Mouse (Mus musculus): ENCODE measurements around the gene Hbb-bs.
"Not testable (repeated sequence)": the region's sequence is repeated elsewhere in the genome, so short reads cannot be mapped to it uniquely, and the experiment has no call there.

Gene Hbb-bs

GRCm38 (mm10) chr7:103811223-103811845, 16.6 kb downstream of the Hbb-bs start:
- no peak for DNase-seq (ENCODE audit: low read depth, low spot score)

DNA sequence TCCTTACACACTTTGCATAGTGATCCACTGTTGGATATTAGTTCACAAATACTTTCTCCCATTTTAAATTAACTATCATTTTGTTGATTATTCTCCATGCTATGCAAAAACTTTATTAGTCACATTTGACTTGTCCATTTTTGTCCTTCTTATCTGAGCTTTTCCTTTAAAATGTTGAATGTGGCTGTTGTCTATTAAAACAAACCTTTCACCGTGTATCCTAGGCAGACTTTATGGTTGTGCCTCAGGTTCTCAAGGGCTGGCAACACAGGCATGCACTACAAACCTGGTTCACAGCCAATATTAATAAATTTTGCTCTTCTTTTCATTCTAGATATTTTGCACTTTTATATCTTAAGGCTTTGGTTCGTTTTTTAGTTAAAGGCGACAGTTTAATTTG, 17.1 kb downstream of the Hbb-bs start:
- no peak for DNase-seq (ENCODE audit: low read depth, low spot score)

DNA sequence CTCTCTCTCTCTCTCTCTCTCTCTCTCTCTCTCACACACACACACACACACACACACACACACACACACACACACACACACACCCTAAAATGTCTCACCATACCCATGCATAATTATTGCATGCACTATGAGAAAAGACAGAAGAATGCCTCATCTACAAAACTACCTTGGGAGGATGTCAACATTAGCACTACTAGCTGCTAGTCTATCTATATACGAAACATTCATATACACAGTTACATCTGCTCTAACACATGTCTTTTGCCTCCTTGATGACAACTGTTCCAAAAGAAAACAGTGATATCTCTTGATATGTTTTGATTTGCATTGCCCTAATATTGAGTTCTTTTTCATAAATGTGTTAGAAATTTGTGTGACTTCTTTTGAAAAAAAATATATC, 17.6 kb downstream of the Hbb-bs start:
- DNase-seq (ENCODE audit: low read depth, low spot score): no peak

GRCm38 (mm10) chr7:103809801-103810155, 18.1 kb downstream of the Hbb-bs start:
- no peak for DNase-seq (ENCODE audit: low read depth, low spot score)

- no peak for DNase-seq (ENCODE audit: low read depth, low spot score)
These were observed 18.7 kb downstream of the Hbb-bs start for GRCm38 (mm10) chr7:103808971-103809800.

DNA sequence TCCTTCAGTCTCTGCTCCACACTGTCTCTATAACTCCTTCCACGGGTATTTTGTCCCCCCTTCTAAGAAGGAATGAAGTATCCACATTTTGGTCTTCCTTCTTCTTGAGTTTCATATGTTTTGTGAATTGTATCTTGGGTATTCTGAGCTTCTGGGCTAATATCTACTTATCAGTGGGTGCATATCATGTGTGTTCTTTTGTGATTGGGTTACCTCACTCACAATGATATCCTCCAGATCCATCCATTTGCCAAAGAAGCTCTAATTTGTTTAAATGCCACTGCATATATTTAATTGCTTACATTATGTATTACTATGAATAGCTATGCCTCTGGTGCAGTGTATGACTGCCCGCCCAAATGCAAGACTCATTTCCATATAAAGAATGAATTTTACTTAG, 19.8 kb downstream of the Hbb-bs start:
- DNase-seq (ENCODE audit: low read depth, low spot score): not testable (repeated sequence)

GRCm38 (mm10) chr7:103806856-103807255, 21.0 kb downstream of the Hbb-bs start:
- DNase-seq (ENCODE audit: low read depth, low spot score): no peak

DNA sequence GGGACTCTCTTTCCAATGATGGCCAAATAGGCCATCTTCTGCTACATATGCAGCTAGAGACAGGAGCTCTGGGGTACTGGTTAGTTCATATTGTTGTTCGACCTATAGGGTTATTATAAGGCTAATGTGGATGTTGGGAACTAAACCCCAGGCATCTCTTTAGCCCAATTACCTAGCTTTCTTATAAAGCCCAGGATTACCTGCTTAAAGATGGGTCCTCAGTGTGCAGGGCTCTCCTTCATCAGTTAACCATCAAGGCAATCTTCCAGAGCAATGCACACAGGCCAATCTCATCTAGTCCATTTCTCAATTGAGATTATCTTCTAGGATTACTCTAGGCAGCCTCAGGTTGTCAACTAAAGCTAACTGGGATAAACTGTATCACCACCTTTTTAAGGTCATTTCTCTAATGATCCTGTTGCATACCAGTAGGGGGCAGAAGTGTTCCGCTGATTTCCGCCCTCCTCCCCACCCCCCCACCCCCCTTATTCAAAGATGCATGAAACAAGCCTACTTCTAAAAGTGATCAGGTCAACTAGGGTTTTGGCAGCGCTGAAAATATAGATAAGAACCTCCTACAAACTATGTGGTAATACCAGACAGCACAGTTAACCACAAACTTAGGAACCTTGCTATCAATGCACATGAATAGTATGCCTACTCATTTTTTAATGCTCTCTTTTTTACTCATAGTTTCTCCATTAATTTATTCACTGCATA, 35.1 kb downstream of the Hbb-bs start:
- DNase-seq (ENCODE audit: low read depth, low spot score): no peak

DNA sequence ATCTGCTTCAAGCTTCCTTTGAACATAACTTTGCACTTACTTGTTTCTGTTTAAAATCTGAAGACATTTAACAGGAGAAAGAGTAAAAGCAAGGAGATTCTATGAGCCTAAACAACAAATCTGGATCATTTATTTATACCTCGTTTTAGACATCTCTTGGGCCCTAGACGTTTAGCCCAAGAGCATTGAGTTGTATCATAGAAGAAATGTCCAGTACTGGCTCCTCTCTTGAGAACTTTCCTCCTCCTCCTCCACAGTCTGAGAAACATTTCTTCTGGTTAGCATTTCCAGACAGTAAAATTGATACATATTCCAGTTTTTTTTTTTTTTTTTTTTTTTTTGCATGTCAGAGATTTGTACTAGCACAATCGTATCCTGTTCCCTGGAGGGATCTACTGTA, 36.2 kb downstream of the Hbb-bs start, which contains the start of gene Olfr67:
TSS of gene Olfr67 (minus strand) at position 101 of the 400 bp plus-strand sequence.
- DNase-seq (ENCODE audit: low read depth, low spot score): no peak

GRCm38 (mm10) chr7:103779598-103779997, 48.3 kb downstream of the Hbb-bs start, which contains the start of gene Olfr68:
Gene Olfr68, minus strand, starts transcription at chr7:103779698.
- no peak for DNase-seq (ENCODE audit: low read depth, low spot score)

DNA sequence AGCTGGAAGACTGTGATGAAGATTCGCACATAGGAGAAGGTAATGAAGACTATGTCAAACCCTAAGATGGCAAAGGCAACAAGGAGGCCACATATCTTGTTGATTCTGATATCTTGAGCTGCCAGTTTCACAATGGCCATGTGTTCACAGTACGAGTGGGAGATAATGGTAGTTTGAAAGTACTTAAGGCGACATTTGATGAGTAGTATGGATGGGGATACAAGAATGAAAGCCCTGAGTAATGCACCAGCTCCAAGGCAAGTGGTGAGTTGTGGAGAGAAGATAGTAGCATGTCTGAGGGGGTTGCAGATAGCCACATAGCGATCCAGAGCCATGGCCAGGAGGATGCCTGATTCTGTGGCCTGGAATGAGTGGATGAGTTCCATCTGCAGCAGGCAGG, 50.2 kb downstream of the Hbb-bs start:
- DNase-seq (ENCODE audit: low read depth, low spot score): not testable (repeated sequence)

All from telencephalon, adult 2 months (tissue).